Comparison of ENCODE assay signal across 8 mouse cellular contexts in genomic region chr3:53590139-53590621, GRCm38 (mm10).
DNase-seq lines count a peak whose midpoint lies in the region; ATAC-seq and TF ChIP-seq lines count a peak whose summit lies in the region.

No protein-coding gene starts in this region.

- no peak for ATAC-seq in heart, postnatal 0 days (ENCODE audit: insufficient read depth, low read depth)
- no peak for ATAC-seq in liver, postnatal 0 days
- ATAC-seq in activated CD4-positive, CD25-positive, alpha-beta regulatory T cell, adult 4 months, result no peak

- 5% methylated on average over 2 of the region's 2 CpGs for WGBS in heart, postnatal 0 days
- WGBS in liver, postnatal 0 days (ENCODE audit: insufficient replicate concordance), result 1% methylated on average over 2 of the region's 2 CpGs

- H3K9me3 ChIP-seq in heart, postnatal 0 days (replicated peaks; ENCODE audit: control insufficient read depth, low read length), result no peaks in the 10 kb centered on the region
- no peaks in the 10 kb centered on the region for H3K9me3 ChIP-seq in liver, postnatal 0 days (ENCODE audit: low read length)

- no peaks in the 10 kb centered on the region for H3K36me3 ChIP-seq in heart, postnatal 0 days (replicated peaks; ENCODE audit: control insufficient read depth, insufficient read depth, low read length)
- H3K36me3 ChIP-seq in liver, postnatal 0 days (replicated peaks; ENCODE audit: insufficient read depth, low read length), result no peaks in the 10 kb centered on the region

- H3K27me3 ChIP-seq in heart, postnatal 0 days (ENCODE audit: control insufficient read depth, insufficient read depth, low read length), result no peaks in the 10 kb centered on the region
- H3K27me3 ChIP-seq in liver, postnatal 0 days (ENCODE audit: insufficient read depth, low read length), result no peaks in the 10 kb centered on the region

- no peak overlapping the region for H3K27ac ChIP-seq in heart, postnatal 0 days (ENCODE audit: low read depth)
- no peak overlapping the region for H3K27ac ChIP-seq in liver, postnatal 0 days (ENCODE audit: low read depth)

- no peak for TF ChIP-seq EP300 in heart, postnatal 0 days (IDR thresholded peaks at IDR 0.05; ENCODE audit: low read depth)
- no peak for TF ChIP-seq EP300 in liver, postnatal 0 days (IDR thresholded peaks at IDR 0.05; ENCODE audit: low read depth)

- TF ChIP-seq CTCF in heart, postnatal 0 days (IDR thresholded peaks at IDR 0.05; ENCODE audit: low read depth), result peak; percentile 61
- peak; percentile 61 for TF ChIP-seq CTCF in liver, postnatal 0 days (IDR thresholded peaks at IDR 0.05; ENCODE audit: low read depth)

- no peak overlapping the region for H3K9ac ChIP-seq in heart, postnatal 0 days (replicated peaks; ENCODE audit: low read depth, low read length)
- H3K9ac ChIP-seq in liver, postnatal 0 days (replicated peaks), result no peak overlapping the region

- H3K4me2 ChIP-seq in heart, postnatal 0 days (ENCODE audit: low read depth, low read length), result no peak overlapping the region
- no peak overlapping the region for H3K4me2 ChIP-seq in liver, postnatal 0 days (ENCODE audit: low read depth, low read length)

- H3K4me3 ChIP-seq in heart, postnatal 0 days (ENCODE audit: low read depth, low read length), result no peak overlapping the region
- H3K4me3 ChIP-seq in liver, postnatal 0 days (ENCODE audit: low read depth, low read length), result no peak overlapping the region

- DNase-seq in CD4-positive helper T cell, adult 2 months (ENCODE audit: low read depth, low spot score), result peak; percentile 4
- DNase-seq in NIH3T3 (ENCODE audit: low read depth), result peak; percentile 64
- peak; percentile 81 for DNase-seq in embryo, embryonic 11 days
- peak; percentile 35 for DNase-seq in heart, postnatal 0 days (ENCODE audit: low spot score)
- peak; percentile 78 for DNase-seq in kidney, postnatal 14 days
- DNase-seq in liver, postnatal 0 days, result peak; percentile 39
- peak; percentile 29 for DNase-seq in retina, postnatal 7 days (ENCODE audit: low read depth, low spot score)

- H3K4me1 ChIP-seq in heart, postnatal 0 days (ENCODE audit: control insufficient read depth, insufficient read depth), result no peaks in the 10 kb centered on the region
- H3K4me1 ChIP-seq in liver, postnatal 0 days (ENCODE audit: insufficient read depth), result no peaks in the 10 kb centered on the region; the same call in 1 of the 2 replicates

Comparison
In these comparisons a context has a peak if more than half of its experiments do, and no peak if none do; other contexts are left out.
1. DNase-seq: peak in every context shown above with its lines; median percentile 81 in embryo, embryonic 11 days; 78 in kidney, postnatal 14 days; 64 in NIH3T3; 39 in liver, postnatal 0 days; 35 in heart, postnatal 0 days; 29 in retina, postnatal 7 days; 4 in CD4-positive helper T cell, adult 2 months.